Mouse (Mus musculus): ENCODE data around the gene Sult5a1. TPM values are rescaled to one million over a fixed set of nuclear protein-coding genes. Genes with fewer than 3 reads are reported as not detected.
A peak's percentile ranks its signal among the peaks of the same experiment; 100 is the strongest.

Gene Sult5a1
- polyA plus RNA-seq, 1 experiment from 2014 or later, result 6.6 TPM

DNA sequence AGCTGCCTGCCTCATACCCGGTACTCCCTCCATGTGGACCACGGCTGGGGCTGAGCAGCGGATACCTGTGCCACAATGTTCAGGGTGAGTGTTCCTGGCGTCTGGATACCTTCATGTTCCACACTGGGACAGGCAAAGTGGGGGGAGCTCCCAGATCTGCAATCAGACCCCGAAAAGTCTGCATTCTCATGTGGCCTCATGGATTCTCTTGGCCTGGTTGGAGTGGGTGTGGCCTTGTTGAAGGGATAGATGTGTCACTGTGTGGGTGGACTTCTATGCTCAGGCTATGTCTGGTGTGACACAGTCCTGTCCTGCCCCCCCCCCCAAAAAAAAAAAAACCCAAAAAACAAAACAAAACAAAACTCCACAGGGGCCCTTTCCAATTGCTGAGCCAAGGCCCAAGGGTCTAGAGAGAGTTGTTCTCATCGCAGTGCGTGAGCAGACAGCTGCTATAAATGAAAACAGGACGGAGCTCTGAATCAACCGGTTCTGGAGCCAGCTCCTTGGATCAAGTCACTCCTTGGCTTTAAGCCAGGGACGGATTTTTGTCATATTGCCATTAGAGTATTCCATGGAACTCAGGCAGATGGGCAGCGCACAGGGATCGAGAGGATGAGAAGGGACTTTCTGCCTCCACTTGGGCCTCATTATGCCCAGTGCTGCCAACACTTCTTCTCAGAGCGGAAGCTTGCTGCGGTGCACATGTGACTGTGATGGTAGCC, 16.2 kb downstream of the Sult5a1 start:
- Histone ChIP-seq H3K36me3 (ENCODE audit: control insufficient read depth, insufficient read depth, low read length) (no peaks in the 10 kb centered on the region), H3K4me1 (ENCODE audit: control insufficient read depth, insufficient read depth, low read length) (peaks cover 13% of the 10 kb centered on the region), H3K4me3 (ENCODE audit: low read depth, low read length) (no peak overlapping the region), H3K9ac (ENCODE audit: low read depth, low read length) (no peak overlapping the region), H3K27me3 (ENCODE audit: control insufficient read depth, insufficient read depth, low read length) (no peaks in the 10 kb centered on the region), H3K4me2 (no peak overlapping the region), H3K27ac (ENCODE audit: low read depth, low read length) (no peak overlapping the region), H3K9me3 (replicated peaks; ENCODE audit: control insufficient read depth, low read length) (no peaks in the 10 kb centered on the region)
- no peak for ATAC-seq (replicated peaks; ENCODE audit: insufficient number of reproducible peaks, low FRiP score, low TSS enrichment)
- WGBS (ENCODE audit: insufficient replicate concordance), result 76% methylated on average over 14 of the region's 14 CpGs

DNA sequence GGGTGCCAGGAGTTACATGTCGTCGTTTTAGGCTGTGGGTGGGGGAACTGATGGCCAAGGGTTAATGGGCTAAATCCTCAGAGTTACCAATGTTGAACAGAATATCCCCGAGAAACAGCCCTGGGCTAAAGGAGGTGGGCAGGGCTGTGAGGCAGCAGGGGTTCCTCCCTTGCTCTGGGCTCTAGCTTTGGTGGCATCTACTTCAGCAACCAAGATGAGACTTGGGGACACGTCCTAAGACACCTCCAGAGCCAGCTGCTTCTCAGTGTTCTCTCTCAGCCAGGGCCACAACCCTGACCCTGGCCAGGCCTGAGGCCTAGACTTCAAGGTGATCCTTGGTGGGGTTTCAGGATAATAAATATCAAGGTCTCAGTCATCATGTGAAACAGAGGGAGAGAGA, 19.4 kb downstream of the Sult5a1 start:
- no peak overlapping the region for H3K4me3 ChIP-seq (ENCODE audit: low read depth, low read length)
- no peak overlapping the region for H3K9ac ChIP-seq (ENCODE audit: low read depth, low read length)
- H3K27ac ChIP-seq (ENCODE audit: low read depth, low read length), result no peak overlapping the region
- no peak for ATAC-seq (replicated peaks; ENCODE audit: insufficient number of reproducible peaks, low FRiP score, low TSS enrichment)
- peaks cover 18% of the 10 kb centered on the region for H3K4me1 ChIP-seq (ENCODE audit: control insufficient read depth, insufficient read depth, low read length)
- no peaks in the 10 kb centered on the region for H3K27me3 ChIP-seq (ENCODE audit: control insufficient read depth, insufficient read depth, low read length)
- 46% methylated on average over 4 of the region's 4 CpGs for WGBS (ENCODE audit: insufficient replicate concordance)
- H3K36me3 ChIP-seq (ENCODE audit: control insufficient read depth, insufficient read depth, low read length), result no peaks in the 10 kb centered on the region
- H3K9me3 ChIP-seq (replicated peaks; ENCODE audit: control insufficient read depth, low read length), result no peaks in the 10 kb centered on the region
- H3K4me2 ChIP-seq, result no peak overlapping the region

DNA sequence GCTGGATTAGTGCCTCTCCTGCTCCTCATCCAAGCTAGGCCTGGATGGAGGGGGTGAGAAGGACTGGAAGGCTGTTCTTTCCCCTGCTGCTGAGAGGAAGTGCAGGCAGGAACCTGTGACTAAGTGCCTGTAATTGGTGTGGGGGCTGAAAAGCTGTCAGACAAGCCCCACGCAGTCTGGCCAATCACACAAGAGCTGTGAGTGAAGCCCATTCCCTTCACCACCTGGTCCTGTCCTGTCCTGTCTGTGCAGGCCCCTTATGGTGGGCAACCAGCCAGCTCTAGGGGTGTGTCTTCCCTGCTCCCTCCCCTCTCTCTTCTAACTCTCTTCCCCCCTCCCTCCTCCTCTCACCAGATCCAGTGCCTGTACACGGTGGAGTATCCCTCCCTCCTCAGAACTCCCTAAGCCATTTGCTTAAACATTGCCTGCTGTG, 20.5 kb downstream of the Sult5a1 start:
- peak overlapping the region; percentile 46; the same call in 1 of the 2 replicates for H3K27ac ChIP-seq (ENCODE audit: low read depth, low read length)
- no peaks in the 10 kb centered on the region for H3K36me3 ChIP-seq (ENCODE audit: control insufficient read depth, insufficient read depth, low read length)
- no peaks in the 10 kb centered on the region for H3K27me3 ChIP-seq (ENCODE audit: control insufficient read depth, insufficient read depth, low read length)
- H3K9me3 ChIP-seq (replicated peaks; ENCODE audit: control insufficient read depth, low read length), result peaks cover 3% of the 10 kb centered on the region; the same call in 1 of the 2 replicates
- ATAC-seq (replicated peaks; ENCODE audit: insufficient number of reproducible peaks, low FRiP score, low TSS enrichment), result peak; percentile 79
- no peak overlapping the region for H3K9ac ChIP-seq (ENCODE audit: low read depth, low read length)
- peaks cover 18% of the 10 kb centered on the region for H3K4me1 ChIP-seq (ENCODE audit: control insufficient read depth, insufficient read depth, low read length)
- H3K4me2 ChIP-seq, result no peak overlapping the region
- WGBS (ENCODE audit: insufficient replicate concordance), result 4% methylated on average over 2 of the region's 2 CpGs
- H3K4me3 ChIP-seq (ENCODE audit: low read depth, low read length), result no peak overlapping the region

DNA sequence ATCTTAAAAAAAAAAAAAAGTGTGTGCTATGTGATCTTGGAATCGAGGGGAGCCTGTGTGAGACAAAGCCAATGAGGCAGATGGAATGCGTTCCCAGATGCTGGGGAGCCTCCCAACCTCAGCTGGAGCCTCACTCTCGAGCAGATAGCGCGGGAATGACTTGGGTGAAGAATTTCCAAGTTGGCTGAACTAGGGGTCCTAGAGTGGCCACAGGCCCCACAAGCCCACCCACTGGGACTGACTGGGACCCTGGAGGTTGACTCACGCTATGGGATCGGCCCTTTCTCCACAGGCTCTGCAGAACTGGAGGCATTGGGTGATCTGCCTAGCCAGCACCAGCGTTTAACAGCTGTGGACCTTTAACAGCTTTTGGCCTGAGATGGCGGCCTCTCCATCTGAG, 21.8 kb downstream of the Sult5a1 start:
- H3K4me2 ChIP-seq, result no peak overlapping the region
- ATAC-seq (replicated peaks; ENCODE audit: insufficient number of reproducible peaks, low FRiP score, low TSS enrichment), result no peak
- WGBS (ENCODE audit: insufficient replicate concordance), result 75% methylated on average over 9 of the region's 9 CpGs

DNA sequence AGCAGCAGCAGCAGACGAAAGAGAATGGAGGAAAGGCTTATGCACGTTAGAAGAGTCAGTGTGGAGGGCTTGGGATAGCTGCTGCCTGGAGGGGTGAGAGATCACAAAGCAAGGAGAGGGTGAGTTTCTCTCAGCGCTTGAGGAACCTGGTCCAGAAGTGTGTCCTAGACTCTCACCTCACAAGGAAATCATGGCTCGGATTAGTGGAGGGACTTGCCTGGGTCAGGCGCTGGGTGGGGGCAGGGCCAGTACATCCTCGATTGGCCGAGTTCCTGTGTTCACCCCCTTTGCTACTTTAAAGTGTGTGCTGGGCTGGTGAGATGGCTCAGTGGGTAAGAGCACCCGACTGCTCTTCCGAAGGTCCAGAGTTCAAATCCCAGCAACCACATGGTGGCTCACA, 22.3 kb downstream of the Sult5a1 start:
- WGBS (ENCODE audit: insufficient replicate concordance), result 47% methylated on average over 9 of the region's 9 CpGs
- Histone ChIP-seq H3K4me2 (no peak overlapping the region), H3K36me3 (ENCODE audit: control insufficient read depth, insufficient read depth, low read length) (no peaks in the 10 kb centered on the region), H3K9ac (ENCODE audit: low read depth, low read length) (no peak overlapping the region), H3K4me3 (ENCODE audit: low read depth, low read length) (no peak overlapping the region), H3K4me1 (ENCODE audit: control insufficient read depth, insufficient read depth, low read length) (peaks cover 18% of the 10 kb centered on the region), H3K9me3 (replicated peaks; ENCODE audit: control insufficient read depth, low read length) (peaks cover 3% of the 10 kb centered on the region; the same call in 1 of the 2 replicates), H3K27ac (ENCODE audit: low read depth, low read length) (no peak overlapping the region), H3K27me3 (ENCODE audit: control insufficient read depth, insufficient read depth, low read length) (no peaks in the 10 kb centered on the region)
- ATAC-seq (replicated peaks; ENCODE audit: insufficient number of reproducible peaks, low FRiP score, low TSS enrichment), result no peak

More for the DNA sequence above, 21.8 kb downstream of the Sult5a1 start:
- H3K27ac ChIP-seq (ENCODE audit: low read depth, low read length), result no peak overlapping the region
- H3K4me3 ChIP-seq (ENCODE audit: low read depth, low read length), result no peak overlapping the region
- peaks cover 18% of the 10 kb centered on the region for H3K4me1 ChIP-seq (ENCODE audit: control insufficient read depth, insufficient read depth, low read length)
- no peaks in the 10 kb centered on the region for H3K27me3 ChIP-seq (ENCODE audit: control insufficient read depth, insufficient read depth, low read length)
- no peaks in the 10 kb centered on the region for H3K36me3 ChIP-seq (ENCODE audit: control insufficient read depth, insufficient read depth, low read length)
- peaks cover 3% of the 10 kb centered on the region; the same call in 1 of the 2 replicates for H3K9me3 ChIP-seq (replicated peaks; ENCODE audit: control insufficient read depth, low read length)
- H3K9ac ChIP-seq (ENCODE audit: low read depth, low read length), result no peak overlapping the region

DNA sequence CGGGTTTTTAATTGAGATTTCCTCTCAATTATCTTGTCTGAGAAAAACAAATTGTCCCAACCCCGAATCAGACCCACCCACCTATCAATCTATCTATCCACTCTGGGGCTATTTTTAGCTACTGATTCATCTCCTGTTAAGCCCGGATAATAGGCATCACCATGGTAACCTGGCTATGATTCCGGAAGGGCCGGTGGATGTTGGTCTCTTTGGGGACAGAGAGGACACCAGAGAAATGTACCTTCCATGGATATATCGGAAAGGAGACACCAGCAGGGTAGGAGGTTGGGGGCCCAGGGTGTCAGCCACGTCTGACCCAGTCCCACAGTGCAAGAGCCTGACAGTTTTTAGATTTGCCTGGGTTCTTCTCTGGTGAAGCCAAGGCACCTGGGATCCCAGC, 22.7 kb downstream of the Sult5a1 start:
- no peak for ATAC-seq (replicated peaks; ENCODE audit: insufficient number of reproducible peaks, low FRiP score, low TSS enrichment)
- Histone ChIP-seq H3K27me3 (ENCODE audit: control insufficient read depth, insufficient read depth, low read length) (no peaks in the 10 kb centered on the region), H3K4me3 (ENCODE audit: low read depth, low read length) (no peak overlapping the region), H3K9ac (ENCODE audit: low read depth, low read length) (no peak overlapping the region), H3K36me3 (ENCODE audit: control insufficient read depth, insufficient read depth, low read length) (no peaks in the 10 kb centered on the region), H3K27ac (ENCODE audit: low read depth, low read length) (no peak overlapping the region), H3K4me1 (ENCODE audit: control insufficient read depth, insufficient read depth, low read length) (peaks cover 18% of the 10 kb centered on the region), H3K4me2 (no peak overlapping the region), H3K9me3 (replicated peaks; ENCODE audit: control insufficient read depth, low read length) (peaks cover 3% of the 10 kb centered on the region; the same call in 1 of the 2 replicates)
- WGBS (ENCODE audit: insufficient replicate concordance), result 33% methylated on average over 7 of the region's 7 CpGs

DNA sequence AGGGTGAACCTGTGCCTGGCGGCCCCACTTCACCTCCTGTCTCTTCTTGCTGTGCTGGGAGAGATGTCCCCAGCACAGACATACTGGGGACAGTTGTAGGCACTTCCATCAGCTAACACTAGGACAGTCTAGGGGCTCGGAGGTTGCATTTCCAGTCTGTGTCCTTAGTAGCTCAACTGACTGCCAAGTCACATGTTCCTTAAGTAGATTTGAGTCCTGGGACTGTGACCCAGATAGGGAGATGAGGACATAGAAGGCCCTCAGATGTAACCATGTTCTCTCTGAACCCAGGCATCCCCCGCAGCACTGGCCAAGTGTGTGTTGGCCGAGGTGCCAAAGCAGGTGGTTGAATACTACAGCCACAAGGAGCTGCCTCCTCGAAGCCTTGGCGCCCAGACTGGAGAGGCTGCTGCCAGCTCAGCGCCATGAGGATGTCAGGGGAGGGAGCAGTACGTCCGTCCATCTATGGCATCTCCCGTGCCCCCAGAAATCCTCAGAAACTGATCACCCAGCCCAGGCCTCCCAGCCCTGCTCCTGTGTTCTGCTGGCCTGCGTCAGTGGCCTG, 23.9 kb downstream of the Sult5a1 start:
- Histone ChIP-seq H3K27ac (ENCODE audit: low read depth, low read length) (no peak overlapping the region), H3K9me3 (replicated peaks; ENCODE audit: control insufficient read depth, low read length) (peaks cover 3% of the 10 kb centered on the region; the same call in 1 of the 2 replicates), H3K36me3 (ENCODE audit: control insufficient read depth, insufficient read depth, low read length) (no peaks in the 10 kb centered on the region), H3K4me1 (ENCODE audit: control insufficient read depth, insufficient read depth, low read length) (peaks cover 18% of the 10 kb centered on the region), H3K4me3 (ENCODE audit: low read depth, low read length) (no peak overlapping the region), H3K9ac (ENCODE audit: low read depth, low read length) (no peak overlapping the region), H3K4me2 (no peak overlapping the region), H3K27me3 (ENCODE audit: control insufficient read depth, insufficient read depth, low read length) (0 out of 2 replicates have a peak, but pooled peaks cover 2% of the 10 kb centered on the region)
- ATAC-seq (replicated peaks; ENCODE audit: insufficient number of reproducible peaks, low FRiP score, low TSS enrichment), result no peak
- 81% methylated on average over 11 of the region's 11 CpGs for whole genome bisulfite sequencing (ENCODE audit: insufficient replicate concordance)

DNA sequence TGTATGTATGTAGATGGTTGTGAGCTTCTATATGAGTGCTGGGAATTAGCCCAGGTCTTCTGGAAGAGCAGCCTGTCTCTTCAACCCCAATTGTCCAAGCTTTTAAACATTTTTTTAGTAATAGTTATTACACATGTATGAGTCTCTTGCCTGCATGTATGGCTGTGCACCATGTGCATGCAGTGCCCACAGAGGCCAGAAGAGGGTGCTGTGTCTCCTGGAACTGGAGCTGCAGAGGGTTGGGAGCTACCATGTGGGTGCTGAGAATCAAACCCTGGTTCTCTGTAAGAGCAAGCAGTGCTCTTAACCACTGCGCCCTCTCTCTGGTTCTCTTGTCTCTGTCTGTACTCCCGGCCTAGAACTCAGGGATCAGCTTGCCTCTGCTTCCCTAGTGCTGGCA, 25.2 kb downstream of the Sult5a1 start:
- H3K9ac ChIP-seq (ENCODE audit: low read depth, low read length), result no peak overlapping the region
- no peak overlapping the region for H3K27ac ChIP-seq (ENCODE audit: low read depth, low read length)
- peaks cover 2% of the 10 kb centered on the region; the same call in 1 of the 2 replicates for H3K27me3 ChIP-seq (ENCODE audit: control insufficient read depth, insufficient read depth, low read length)
- peaks cover 15% of the 10 kb centered on the region for H3K4me1 ChIP-seq (ENCODE audit: control insufficient read depth, insufficient read depth, low read length)
- no peak overlapping the region for H3K4me2 ChIP-seq
- no peak overlapping the region for H3K4me3 ChIP-seq (ENCODE audit: low read depth, low read length)
- H3K9me3 ChIP-seq (replicated peaks; ENCODE audit: control insufficient read depth, low read length), result peaks cover 3% of the 10 kb centered on the region; the same call in 1 of the 2 replicates
- 95% methylated on average over 2 of the region's 2 CpGs for WGBS (ENCODE audit: insufficient replicate concordance)
- ATAC-seq (replicated peaks; ENCODE audit: insufficient number of reproducible peaks, low FRiP score, low TSS enrichment), result no peak
- H3K36me3 ChIP-seq (ENCODE audit: control insufficient read depth, insufficient read depth, low read length), result no peaks in the 10 kb centered on the region

Data from heart, embryonic 11.5 days (tissue).